Mouse (Mus musculus) urinary bladder, postnatal 0 days (tissue): ENCODE data around the gene Cisd3. TPM values are rescaled to one million over a fixed set of nuclear protein-coding genes. Genes with fewer than 3 reads are reported as not detected.

ENCODE experiments used
- microRNA-seq: library from miRNA; unstranded; fragments of <30 nt; microRNA quantifications from one replicate; pipeline ENCODE4, GENCODE M21; 2016
- polyA plus RNA-seq: library from polyadenylated mRNA; unstranded; fragments of >200 nt; fragmentation: Nextera tagmentation; extraction: Ambion mirVana; gene quantifications from 2 replicates; pipeline ENCODE4 v1.2.1, GENCODE M21; 2015

The Cisd3 gene
- 50.3 and 54.7 TPM in 2 replicates for polyA plus RNA-seq

GRCm38 (mm10) chr11:97685613-97686321 lies at the start of gene Cisd3:
Cisd3 (plus strand) TSS chr11:97685826.

DNA sequence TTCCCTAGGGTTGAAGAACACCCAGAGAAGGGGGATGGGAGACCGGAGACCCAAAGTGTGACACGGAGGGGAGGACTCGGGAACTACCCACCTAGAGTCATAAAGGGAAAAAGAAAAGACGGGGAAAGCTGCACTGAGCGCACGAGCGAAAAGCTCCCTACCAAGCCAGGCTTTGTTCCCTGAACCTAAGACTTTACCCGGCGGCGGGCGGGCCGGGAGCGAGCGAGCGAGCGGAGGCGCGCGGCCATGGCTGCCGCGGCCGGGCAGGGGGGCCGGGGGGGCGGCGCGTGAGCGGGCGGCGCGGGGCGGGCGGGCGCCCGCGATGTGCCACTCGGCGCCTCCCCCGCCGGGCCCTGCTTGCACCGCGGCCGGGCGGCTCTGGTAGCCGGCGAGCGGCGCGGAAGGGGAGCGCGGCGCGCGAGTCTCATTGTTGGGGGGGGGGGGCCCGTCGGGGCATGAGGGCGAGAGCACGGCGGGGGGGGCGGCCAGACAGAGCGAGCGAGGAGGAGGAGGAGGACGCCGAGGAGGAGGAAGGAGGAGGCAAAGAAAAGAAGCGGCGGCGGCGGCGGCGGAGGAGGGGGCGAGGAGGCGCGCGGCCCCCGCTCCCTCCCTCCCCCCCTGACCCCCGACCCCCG lies 22.6 kb upstream of the Cisd3 start, which contains the start of gene Mllt6:
TSS of gene Mllt6 (plus strand) at position 522 of the 635 bp plus-strand sequence.

GRCm38 (mm10) chr11:97700003-97700745 lies 14.5 kb downstream of the Cisd3 start, which contains the start of gene Pcgf2:
Pcgf2 (minus strand) TSS chr11:97700497.

DNA sequence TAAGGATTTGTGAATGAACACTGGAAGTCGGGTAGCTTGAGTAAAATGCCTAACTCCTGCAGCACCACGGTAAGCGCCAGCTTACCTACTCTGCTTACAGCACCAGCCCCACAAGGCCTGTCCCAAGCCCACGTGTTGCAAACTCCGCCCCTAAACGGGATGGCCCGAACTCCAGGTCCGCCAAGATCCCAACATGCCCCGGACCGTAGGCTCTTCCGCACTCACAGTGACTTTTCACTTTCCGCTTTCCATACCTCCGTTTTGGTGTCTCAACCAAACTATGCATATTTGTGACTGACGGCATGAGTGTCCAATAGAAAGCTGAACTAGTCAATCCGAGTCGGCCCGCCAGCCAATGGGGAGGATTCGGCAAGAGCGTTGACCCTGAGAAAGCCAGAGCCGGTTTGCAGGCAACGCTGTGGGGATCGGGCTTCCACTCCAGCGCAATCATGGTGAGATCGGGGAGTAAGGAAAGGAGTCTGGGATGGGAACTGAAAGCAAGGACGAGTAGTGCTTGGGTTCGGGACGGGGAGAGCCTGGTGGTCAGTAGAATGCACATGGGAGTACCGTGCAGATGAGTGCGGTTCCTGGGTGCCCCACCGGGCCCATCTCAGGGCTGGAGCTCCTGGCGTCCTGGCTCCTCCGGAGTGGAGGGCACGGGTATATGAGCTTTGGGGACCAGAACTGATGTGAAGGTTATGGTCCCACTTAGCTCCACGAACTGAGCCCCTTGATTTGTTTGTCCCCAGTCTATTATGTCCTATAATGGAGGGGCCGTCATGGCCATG lies 17.6 kb downstream of the Cisd3 start, which contains the start of gene Psmb3:
TSS of gene Psmb3 (plus strand) at position 361 of the 788 bp plus-strand sequence.

Small RNA genes lying within 50 kb of the gene (microRNA-seq; reads per million reads assigned to microRNA genes)
- gene Gm24158 (not detected), gene Mir6927 (not detected)

Other genes starting within 250 kb of the Cisd3 start
- gene 4933428G20Rik, start 185.5 kb upstream of the Cisd3 start, polyA plus RNA-seq: 0.61 and 0.96 TPM in 2 replicates
- 0.07 TPM in 1 of 2 replicates, not detected in the other for gene Srcin1, start 109.6 kb upstream of the Cisd3 start, polyA plus RNA-seq
- 0.53 and 0.85 TPM in 2 replicates for gene Epop, start 56.1 kb upstream of the Cisd3 start, polyA plus RNA-seq
- 0.77 and 0.80 TPM in 2 replicates for gene Mllt6, start 22.4 kb upstream of the Cisd3 start, polyA plus RNA-seq
- 5.4 and 7.4 TPM in 2 replicates for gene Pcgf2, start 14.7 kb downstream of the Cisd3 start, polyA plus RNA-seq
- 367 and 421 TPM in 2 replicates for gene Psmb3, start 17.6 kb downstream of the Cisd3 start, polyA plus RNA-seq
- 1.1 and 1.6 TPM in 2 replicates for gene Pip4k2b, start 58.9 kb downstream of the Cisd3 start, polyA plus RNA-seq
- gene Cwc25, start 80.7 kb downstream of the Cisd3 start, polyA plus RNA-seq: 8.5 and 9.5 TPM in 2 replicates
- not detected in 2 replicates for gene 1700001P01Rik, start 90.1 kb downstream of the Cisd3 start, polyA plus RNA-seq
- gene Rpl23, start 96.6 kb downstream of the Cisd3 start, polyA plus RNA-seq: 530 and 534 TPM in 2 replicates
- gene Lasp1, start 113.2 kb downstream of the Cisd3 start, polyA plus RNA-seq: 101 and 122 TPM in 2 replicates
- gene B230217C12Rik, start 155.0 kb downstream of the Cisd3 start, polyA plus RNA-seq: 1.2 and 1.8 TPM in 2 replicates
- gene Fbxo47, start 198.3 kb downstream of the Cisd3 start, polyA plus RNA-seq: 0.18 and 0.29 TPM in 2 replicates